Mouse (Mus musculus) limb, embryonic 10.5 days (tissue): ENCODE data around the gene Grb10. TPM values are rescaled to one million over a fixed set of nuclear protein-coding genes. Genes with fewer than 3 reads are reported as not detected.
A peak's percentile ranks its signal among the peaks of the same experiment; 100 is the strongest.

Experiments
- DNase-seq: peaks from one replicate; pipeline ENCODE4 v3.0.0-alpha.2; 2017; ENCODE audit warnings: low spot score
- H3K27ac ChIP-seq: fragments of 300-500 bp; sonication (generic); 2 replicates; pipeline ENCODE4 v1.5.1; 2016; ENCODE audit warnings: mild to moderate bottlenecking
- H3K27me3 ChIP-seq: fragments of 300-500 bp; sonication (generic); 2 replicates; pipeline ENCODE4 v1.6.1; 2016; ENCODE audit warnings: low read depth, mild to moderate bottlenecking; ENCODE audit not compliant: poor library complexity, severe bottlenecking
- H3K36me3 ChIP-seq: fragments of 300-500 bp; sonication (generic); 2 replicates; pipeline ENCODE4 v1.6.1; 2016; ENCODE audit warnings: mild to moderate bottlenecking, moderate library complexity
- H3K4me1 ChIP-seq: fragments of 300-500 bp; sonication (generic); 2 replicates; pipeline ENCODE4 v1.6.1; 2016
- H3K4me3 ChIP-seq: fragments of 300-500 bp; sonication (generic); 2 replicates; pipeline ENCODE4 v1.5.1; 2016; ENCODE audit warnings: mild to moderate bottlenecking, moderate library complexity
- H3K9me3 ChIP-seq: fragments of 300-500 bp; sonication (generic); replicated peaks from 2 replicates; pipeline ENCODE4 v1.6.1; 2016; ENCODE audit warnings: mild to moderate bottlenecking
- WGBS: fragments of 180-500 bp; shearing (Covaris S2); methylation state at CpG from one replicate; pipeline ENCODE4 v1.1.7; 2016; 5-methylcytosine and 5-hydroxymethylcytosine counted together
- polyA plus RNA-seq: library from polyadenylated mRNA; unstranded; fragments of >200 nt; fragmentation: Nextera tagmentation; extraction: Ambion mirVana; gene quantifications from 2 replicates; pipeline ENCODE4 v1.2.1, GENCODE M21; 2016

Grb10 gene
- polyA plus RNA-seq, 1 experiment from 2014 or later, result 593 TPM

DNA sequence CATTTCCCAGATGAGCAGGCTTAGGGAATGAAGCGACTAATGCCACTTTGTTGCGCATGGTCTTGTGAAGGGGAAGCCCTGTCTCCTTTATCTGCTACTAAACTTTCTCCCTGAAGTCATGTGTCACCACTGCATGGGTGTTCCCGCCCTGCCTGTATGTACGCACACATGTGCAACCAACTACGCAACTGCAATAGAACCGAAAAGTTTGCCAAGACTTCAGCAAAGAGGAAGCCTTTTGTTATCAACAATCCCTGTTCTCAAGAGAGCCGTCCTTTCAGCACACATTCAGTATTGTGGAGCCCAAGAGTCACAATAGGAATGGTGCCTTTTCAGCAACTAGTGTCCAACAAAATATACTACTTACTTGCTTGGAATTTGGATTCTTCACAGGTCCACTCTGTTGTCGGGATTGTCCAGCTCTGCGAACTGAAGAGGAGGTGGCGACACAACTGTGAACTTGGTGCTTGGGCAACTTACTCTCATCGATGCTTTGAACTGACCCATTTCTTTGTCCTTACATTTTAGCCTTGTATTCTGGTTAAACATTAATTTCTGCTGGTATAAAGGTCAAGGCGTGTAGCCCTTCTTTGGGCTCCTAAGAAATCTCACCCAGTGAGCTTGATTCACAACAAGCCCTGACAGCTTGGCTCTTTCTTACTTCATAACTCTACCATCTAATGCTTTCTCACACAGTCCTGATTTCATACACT is 140.7 kb downstream of the Grb10 start, which contains the start of gene Ddc:
TSS of gene Ddc (minus strand) at position 500 of the 713 bp plus-strand sequence.
- Histone ChIP-seq H3K9me3 (no peaks in the 10 kb centered on the region), H3K36me3 (no peaks in the 10 kb centered on the region), H3K4me3 (no peak within 1 kb of the TSS), H3K27ac (no peak within 1 kb of the TSS), H3K4me1 (no peaks in the 10 kb centered on the region), H3K27me3 (no peaks in the 10 kb centered on the region)
- 93% methylated on average over 12 of the region's 12 CpGs for WGBS
- DNase-seq, result no peak

DNA sequence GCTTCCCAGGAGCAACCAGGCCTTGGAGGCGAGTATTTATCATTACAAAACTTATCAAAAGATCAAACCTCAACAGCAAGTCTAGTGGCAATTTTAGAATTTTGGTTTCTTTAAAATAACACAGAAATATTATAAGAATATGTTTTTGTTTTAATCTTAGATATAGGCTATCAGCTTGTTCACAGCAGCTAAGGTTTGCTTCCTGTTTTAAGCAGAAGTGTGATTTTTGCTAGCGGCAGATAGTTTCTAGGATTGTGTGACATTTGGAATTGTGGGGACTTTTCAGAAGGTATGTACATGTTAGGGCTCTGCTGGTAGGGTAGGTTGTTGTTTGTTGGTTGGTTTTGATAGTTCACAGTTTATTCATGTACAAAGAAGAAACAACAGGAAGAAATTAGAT is 143.0 kb downstream of the Grb10 start:
- Histone ChIP-seq H3K27me3 (no peaks in the 10 kb centered on the region), H3K4me3 (no peak overlapping the region), H3K27ac (no peak overlapping the region), H3K9me3 (no peaks in the 10 kb centered on the region), H3K36me3 (no peaks in the 10 kb centered on the region), H3K4me1 (no peaks in the 10 kb centered on the region)
- 92% methylated on average over 2 of the region's 2 CpGs for WGBS
- DNase-seq, result no peak

DNA sequence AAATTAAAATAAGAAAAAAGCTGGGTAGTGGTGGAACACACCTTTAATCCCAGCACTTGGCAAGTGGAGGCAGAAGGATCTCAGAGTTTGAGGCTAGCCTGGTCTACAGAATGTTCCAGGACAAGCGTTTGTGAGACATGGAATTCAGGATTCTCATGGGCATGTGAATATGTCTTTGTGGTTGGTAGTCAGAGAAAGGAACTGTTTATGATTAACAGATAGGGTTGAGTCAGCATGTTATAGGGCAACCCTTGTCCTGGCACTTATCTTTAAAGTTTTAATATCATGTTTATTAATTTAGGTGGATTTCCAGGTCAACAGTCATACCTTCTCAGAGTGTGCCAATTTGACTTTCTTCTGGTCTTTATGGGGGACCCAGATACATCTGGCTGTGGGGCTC is 144.7 kb downstream of the Grb10 start:
- no peak overlapping the region for H3K4me3 ChIP-seq

DNA sequence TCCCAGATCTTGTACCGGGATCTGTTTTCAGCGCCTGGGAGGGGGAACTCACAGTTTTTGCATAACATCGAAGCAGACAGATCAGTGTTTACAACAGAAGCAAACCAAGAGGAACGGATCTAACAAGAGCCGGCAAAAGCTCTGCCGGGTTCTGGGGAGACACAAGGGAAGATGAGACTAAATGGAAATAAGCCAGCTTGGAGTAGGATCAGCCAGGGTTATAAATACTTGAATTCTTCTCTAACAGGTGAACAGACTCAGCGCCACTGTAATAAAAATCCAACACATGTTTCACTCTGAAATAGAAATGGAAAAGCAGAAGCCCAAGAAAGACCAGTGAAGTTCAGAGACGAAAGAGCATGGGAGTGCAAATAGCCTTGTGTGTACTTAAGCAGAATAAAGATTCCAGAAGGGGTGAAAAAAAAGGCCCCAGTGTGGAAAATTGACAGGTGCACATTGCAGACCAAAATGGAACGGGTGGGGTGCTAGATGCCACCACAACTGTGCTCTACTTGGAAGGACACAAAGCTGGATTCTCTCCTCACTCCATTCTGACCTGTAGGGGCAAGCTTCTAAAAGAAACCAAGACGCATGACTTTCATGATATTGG is 145.4 kb downstream of the Grb10 start:
- DNase-seq, result no peak
- Histone ChIP-seq H3K27ac (no peak overlapping the region), H3K4me1 (peaks cover 4% of the 10 kb centered on the region; the same call in 1 of the 2 replicates), H3K4me3 (no peak overlapping the region), H3K36me3 (no peaks in the 10 kb centered on the region), H3K9me3 (no peaks in the 10 kb centered on the region), H3K27me3 (no peaks in the 10 kb centered on the region)
- 60% methylated on average over 10 of the region's 10 CpGs for WGBS

More for the DNA sequence above, 144.7 kb downstream of the Grb10 start:
- H3K4me1 ChIP-seq, result peaks cover 1% of the 10 kb centered on the region; the same call in 1 of the 2 replicates
- H3K27ac ChIP-seq, result no peak overlapping the region
- no peak for DNase-seq
- no peaks in the 10 kb centered on the region for H3K9me3 ChIP-seq
- WGBS, result 95% methylated on average over 1 of the region's 1 CpGs
- H3K36me3 ChIP-seq, result no peaks in the 10 kb centered on the region
- no peaks in the 10 kb centered on the region for H3K27me3 ChIP-seq

DNA sequence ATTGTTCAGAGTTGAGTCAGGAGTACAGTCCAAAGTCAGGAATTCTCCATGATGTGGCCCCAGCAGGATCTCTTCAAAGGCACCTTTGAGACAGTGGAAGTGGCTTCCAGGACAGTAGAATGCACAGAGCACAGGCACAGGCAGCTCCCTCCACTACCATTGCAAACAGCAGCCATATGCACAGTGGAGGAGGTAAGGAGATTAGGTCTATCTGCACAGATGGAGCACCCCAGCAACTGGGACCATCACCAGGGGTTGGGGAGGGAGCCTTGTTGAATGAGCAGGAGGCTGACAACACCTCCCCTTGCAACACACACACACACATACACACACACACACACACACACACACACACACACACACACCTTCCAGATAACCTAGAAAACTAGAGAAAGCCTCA is 146.7 kb downstream of the Grb10 start:
- no peak overlapping the region for H3K27ac ChIP-seq
- no peak overlapping the region for H3K4me3 ChIP-seq
- H3K27me3 ChIP-seq, result no peaks in the 10 kb centered on the region
- peaks cover 11% of the 10 kb centered on the region for H3K4me1 ChIP-seq
- DNase-seq, result no peak
- H3K9me3 ChIP-seq, result no peaks in the 10 kb centered on the region
- no peaks in the 10 kb centered on the region for H3K36me3 ChIP-seq

DNA sequence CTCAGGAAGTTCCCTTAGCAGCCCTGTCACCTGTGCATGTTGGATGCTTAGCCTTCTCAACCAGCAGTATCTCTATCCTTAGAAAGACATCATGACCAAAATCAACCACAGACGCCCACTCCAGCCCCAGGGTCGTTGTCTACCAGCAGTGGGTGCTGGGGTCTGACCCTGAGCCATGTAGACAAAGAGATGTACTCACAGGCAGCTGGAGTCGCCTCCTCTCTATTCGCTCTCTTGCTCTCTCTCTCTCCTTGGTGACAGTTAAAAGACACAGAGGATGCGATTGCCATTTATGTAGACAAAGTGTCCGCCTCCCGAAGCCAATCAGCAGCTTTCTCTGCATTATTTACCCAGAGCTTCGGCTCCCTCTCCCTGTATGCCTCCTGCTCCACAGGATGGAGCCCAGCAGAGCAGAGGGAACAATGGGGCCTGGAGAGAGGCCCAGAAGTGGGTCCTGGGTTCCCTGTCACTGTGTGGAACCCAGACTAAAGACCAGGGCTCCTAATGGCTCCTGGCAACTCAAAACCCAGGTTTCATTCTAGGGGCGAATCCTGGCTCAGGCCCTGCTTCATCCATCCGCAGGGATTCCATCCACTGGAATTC is 148.2 kb downstream of the Grb10 start:
- Histone ChIP-seq H3K4me1 (peaks cover 26% of the 10 kb centered on the region), H3K27me3 (no peaks in the 10 kb centered on the region), H3K4me3 (no peak overlapping the region), H3K9me3 (no peaks in the 10 kb centered on the region), H3K36me3 (no peaks in the 10 kb centered on the region), H3K27ac (peak overlapping the region; percentile 37)
- no peak for DNase-seq
- 82% methylated on average over 10 of the region's 10 CpGs for WGBS

DNA sequence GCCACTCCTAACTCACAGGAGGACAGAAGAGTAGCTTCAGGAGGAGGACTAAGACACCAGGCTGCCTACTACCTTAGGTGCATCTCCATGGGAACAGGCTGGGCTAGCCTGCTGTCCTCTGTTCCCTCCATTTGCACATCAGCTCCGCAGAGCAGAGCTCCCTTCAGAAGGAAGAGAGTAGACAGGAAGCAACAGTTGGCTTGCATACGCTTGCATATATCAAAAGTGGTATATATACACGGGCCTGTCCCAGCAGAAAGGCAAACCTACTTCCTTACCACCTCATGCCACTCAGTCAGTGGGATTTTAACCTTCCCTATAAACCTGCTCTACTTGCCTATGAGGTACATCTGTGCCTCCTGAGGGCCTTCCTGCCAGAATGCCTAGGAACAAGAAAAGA is 149.8 kb downstream of the Grb10 start:
- Histone ChIP-seq H3K27ac (peak overlapping the region; percentile 58), H3K4me1 (peaks cover 36% of the 10 kb centered on the region), H3K4me3 (no peak overlapping the region), H3K9me3 (no peaks in the 10 kb centered on the region), H3K27me3 (no peaks in the 10 kb centered on the region), H3K36me3 (no peaks in the 10 kb centered on the region)
- DNase-seq, result no peak
- WGBS, result 87% methylated on average over 3 of the region's 3 CpGs

DNA sequence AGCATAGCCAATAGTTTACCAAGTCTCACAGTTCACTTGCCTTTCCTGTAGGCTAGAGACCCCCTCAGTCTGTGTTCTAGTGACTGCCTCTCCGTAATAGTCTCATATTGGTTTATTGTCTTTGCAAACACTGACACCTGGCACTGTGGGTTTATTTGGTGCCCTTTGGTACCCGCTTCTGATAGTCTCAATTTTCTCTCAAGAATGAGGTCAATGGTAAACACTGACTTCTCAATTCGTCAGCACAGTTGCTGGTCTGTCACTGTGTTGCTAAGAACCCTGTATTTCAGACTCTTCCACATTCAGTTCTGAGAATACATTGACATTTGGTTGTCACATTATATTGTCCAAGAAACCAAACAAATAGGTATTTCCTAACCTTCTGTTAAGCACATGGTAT is 150.4 kb downstream of the Grb10 start:
- 87% methylated on average over 3 of the region's 3 CpGs for WGBS
- no peaks in the 10 kb centered on the region for H3K9me3 ChIP-seq
- no peak for DNase-seq
- H3K4me3 ChIP-seq, result no peak overlapping the region
- H3K4me1 ChIP-seq, result peaks cover 36% of the 10 kb centered on the region
- no peaks in the 10 kb centered on the region for H3K27me3 ChIP-seq
- H3K36me3 ChIP-seq, result no peaks in the 10 kb centered on the region
- no peak overlapping the region for H3K27ac ChIP-seq

DNA sequence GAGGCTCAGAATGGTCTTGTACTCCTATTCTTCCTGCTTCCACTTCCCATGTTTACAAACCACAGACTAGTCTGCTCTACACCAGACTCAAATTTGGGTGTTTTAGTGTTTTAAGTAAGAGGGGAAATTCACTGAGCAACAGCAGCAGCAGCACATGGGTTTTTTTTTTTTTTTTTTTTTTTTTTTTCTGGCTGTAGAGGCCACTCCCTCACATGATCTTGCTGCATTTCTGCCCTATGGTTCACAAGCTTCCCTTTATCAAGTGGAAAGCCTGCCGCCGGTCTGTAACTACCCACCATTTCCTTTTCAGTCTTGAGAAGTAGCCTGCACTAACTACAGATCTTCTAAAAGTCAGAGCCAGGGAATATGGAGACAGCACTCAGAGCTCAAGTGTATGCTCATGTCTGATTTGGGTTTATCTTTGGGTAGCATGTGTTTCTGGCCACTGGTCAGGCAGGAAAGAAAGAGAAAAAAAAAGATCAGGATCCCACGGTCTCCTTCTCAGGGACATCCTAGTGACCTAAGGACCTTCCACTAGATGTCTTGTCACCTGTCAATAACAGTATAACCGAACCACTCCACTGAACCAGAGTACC is 152.0 kb downstream of the Grb10 start:
- H3K27ac ChIP-seq, result peak overlapping the region; percentile 74
- no peaks in the 10 kb centered on the region for H3K36me3 ChIP-seq
- no peaks in the 10 kb centered on the region for H3K9me3 ChIP-seq
- no peaks in the 10 kb centered on the region for H3K27me3 ChIP-seq
- H3K4me3 ChIP-seq, result no peak overlapping the region
- peaks cover 36% of the 10 kb centered on the region for H3K4me1 ChIP-seq
- 58% methylated on average over 4 of the region's 4 CpGs for WGBS
- DNase-seq, result no peak

DNA sequence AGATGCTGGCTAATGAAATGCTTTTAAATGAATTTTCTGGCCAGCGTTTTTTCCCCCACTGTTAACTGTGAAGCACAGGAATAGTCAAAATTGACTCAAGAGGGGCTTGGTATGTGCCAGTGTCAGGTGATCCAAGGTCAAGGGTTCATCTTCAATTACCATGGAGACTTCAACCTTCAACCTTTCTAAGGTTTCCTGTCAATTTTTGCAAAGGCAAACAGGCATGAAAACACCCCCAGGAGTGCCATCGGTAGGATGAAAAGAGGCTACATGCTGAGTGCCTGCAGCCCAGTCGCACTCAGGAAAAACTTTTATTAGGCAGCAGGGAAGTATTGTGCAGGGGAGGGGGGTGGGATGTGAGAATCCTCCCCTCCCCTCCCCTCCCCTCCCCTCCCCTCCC is 152.6 kb downstream of the Grb10 start:
- H3K4me3 ChIP-seq, result no peak overlapping the region
- H3K9me3 ChIP-seq, result no peaks in the 10 kb centered on the region
- no peaks in the 10 kb centered on the region for H3K27me3 ChIP-seq
- 6% methylated on average over 3 of the region's 3 CpGs for WGBS
- H3K4me1 ChIP-seq, result peaks cover 36% of the 10 kb centered on the region
- H3K36me3 ChIP-seq, result no peaks in the 10 kb centered on the region
- DNase-seq, result no peak
- H3K27ac ChIP-seq, result peak overlapping the region; percentile 69; the same call in 1 of the 2 replicates

DNA sequence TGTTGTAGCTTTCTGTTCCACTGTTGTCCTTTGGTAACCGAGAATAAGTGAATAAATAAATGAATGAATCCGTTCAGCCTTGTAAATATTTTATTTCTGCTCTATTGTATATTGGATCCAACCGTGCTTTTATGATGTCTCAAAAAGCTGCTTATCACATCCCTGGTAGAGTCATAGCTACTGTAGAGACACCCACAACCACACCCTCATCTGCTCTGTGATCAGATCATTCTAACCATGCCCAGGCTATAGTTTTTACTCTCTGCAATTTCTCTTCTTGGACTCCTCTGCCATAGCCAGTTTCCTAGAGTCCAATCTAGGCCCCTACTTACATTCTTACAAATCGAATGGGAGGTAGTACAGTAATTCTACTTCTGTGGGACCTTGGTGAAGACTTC is 153.2 kb downstream of the Grb10 start:
- WGBS, result 88% methylated on average over 4 of the region's 4 CpGs
- Histone ChIP-seq H3K27ac (peak overlapping the region; percentile 69), H3K36me3 (no peaks in the 10 kb centered on the region), H3K4me1 (peaks cover 40% of the 10 kb centered on the region), H3K4me3 (no peak overlapping the region), H3K9me3 (no peaks in the 10 kb centered on the region), H3K27me3 (no peaks in the 10 kb centered on the region)
- DNase-seq, result no peak

DNA sequence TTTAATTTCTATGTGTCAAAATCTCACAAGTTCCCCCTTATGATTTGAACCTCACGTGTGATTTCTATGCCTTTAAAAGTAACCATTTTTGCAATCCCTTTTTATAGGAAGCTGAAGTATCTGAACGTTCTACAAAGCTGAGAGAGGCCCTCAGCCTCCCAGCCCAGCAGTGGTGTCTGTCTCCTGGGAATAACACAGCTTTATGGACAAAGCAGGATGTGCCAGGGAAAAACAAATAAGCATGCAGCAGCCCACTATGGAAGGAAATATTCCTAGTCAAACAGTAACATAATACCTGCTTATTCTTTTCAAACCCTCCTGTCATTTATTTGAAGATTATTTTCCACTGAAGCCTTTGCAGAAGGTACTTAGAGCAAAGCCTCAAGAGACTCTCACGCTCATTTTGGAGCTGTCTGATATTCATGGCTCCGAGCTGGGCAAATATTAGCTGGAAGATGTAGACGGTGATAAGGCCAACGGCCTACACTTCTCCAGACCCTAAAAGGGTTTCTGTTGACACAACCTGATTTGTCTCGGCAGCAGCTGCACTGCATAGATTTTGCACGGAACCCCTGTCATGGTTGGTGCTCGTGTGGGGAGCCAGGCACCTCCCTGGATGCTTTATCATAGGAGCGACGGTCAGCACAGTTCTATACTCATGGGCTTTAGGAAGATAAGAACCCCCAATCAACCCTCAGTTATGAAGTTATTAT is 153.8 kb downstream of the Grb10 start:
- H3K36me3 ChIP-seq, result no peaks in the 10 kb centered on the region
- H3K27ac ChIP-seq, result peak overlapping the region; percentile 69; the same call in 1 of the 2 replicates
- H3K4me3 ChIP-seq, result no peak overlapping the region
- peaks cover 45% of the 10 kb centered on the region for H3K4me1 ChIP-seq
- no peak for DNase-seq
- no peaks in the 10 kb centered on the region for H3K27me3 ChIP-seq
- WGBS, result 65% methylated on average over 11 of the region's 11 CpGs
- no peaks in the 10 kb centered on the region for H3K9me3 ChIP-seq
